Mouse (Mus musculus) cortical plate, adult 2 months (tissue): Measurements from ENCODE around the gene Gpc5.

Source experiments
- CTCF ChIP-seq: fragments of 200-500 bp; IDR thresholded peaks from 2 replicates; pipeline ENCODE4 v1.5.1; 2011; ENCODE audit warnings: mild to moderate bottlenecking, control low read depth, low read length; ENCODE audit not compliant: insufficient read depth; ENCODE audit errors: extremely low read depth
- POLR2A ChIP-seq: fragments of 200-500 bp; IDR thresholded peaks from 2 replicates; pipeline ENCODE4 v1.6.1; 2011; ENCODE audit warnings: mild to moderate bottlenecking, low read length, control low read depth; ENCODE audit not compliant: insufficient read depth; ENCODE audit errors: extremely low read depth

DNA sequence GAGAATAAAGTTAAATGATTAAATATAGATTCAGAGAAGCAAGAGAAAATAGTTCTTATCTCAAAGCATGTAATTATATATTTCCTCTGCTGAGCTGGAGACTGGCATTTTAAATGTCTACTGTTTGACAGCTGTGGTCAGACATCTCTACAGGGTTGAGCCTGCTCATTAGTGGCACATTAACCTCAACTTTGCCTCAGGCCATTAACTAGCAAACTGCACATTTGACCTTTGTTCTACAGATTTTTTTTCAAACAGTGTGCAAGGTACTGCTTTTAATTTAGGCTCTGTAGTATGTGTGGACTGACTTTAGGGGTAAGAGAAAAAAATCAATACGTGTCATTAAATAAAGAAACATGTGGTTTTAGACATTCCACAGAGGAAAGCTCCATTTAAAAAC is 321.4 kb downstream of the Gpc5 start:
- TF ChIP-seq CTCF (no peak), POLR2A (no peak)
